In genomic region chr13:94862491-94863230, GRCm38 (mm10) we compare ENCODE assay signal across 29 mouse cellular contexts. TPM values are rescaled to one million over a fixed set of nuclear protein-coding genes. Genes with fewer than 3 reads are reported as not detected.
DNase-seq lines count a peak whose midpoint lies in the region; ATAC-seq and TF ChIP-seq lines count a peak whose summit lies in the region.
"Had no signal": no experiment of that assay in that cellular context is flagged by ENCODE, and none has a peak within 500 bp of the region (broad histone marks: within the 10 kb centered on the region; RNA-seq: fewer than 3 reads in every experiment).

No protein-coding gene starts in this region.

- no peak for ATAC-seq in forebrain, embryonic 11.5 days (replicated peaks; ENCODE audit: low FRiP score)
- no peak for ATAC-seq in forebrain, embryonic 13.5 days
- ATAC-seq: activated CD4-positive, CD25-positive, alpha-beta regulatory T cell, adult 4 months; forebrain, postnatal 0 days; intestine, embryonic 16.5 days had no signal

- 73% methylated on average over 5 of the region's 5 CpGs for WGBS in forebrain, embryonic 11.5 days
- 69% methylated on average over 5 of the region's 5 CpGs for WGBS in forebrain, embryonic 13.5 days

- H3K4me3 ChIP-seq in forebrain, embryonic 11.5 days (ENCODE audit: low read depth, low read length) = no peak overlapping the region
- H3K4me3 ChIP-seq in forebrain, embryonic 13.5 days = no peak overlapping the region
- H3K4me3 ChIP-seq in ES-E14 (ENCODE audit: insufficient read depth in 1 of 2, low read depth in 1 of 2, low read length in 2 of 2, poor library complexity in 1 of 2, severe bottlenecking in 1 of 2) = peak overlapping the region in 1 of 2 experiments; percentile 35; a peak in 1 of 4 replicates
- H3K4me3 ChIP-seq: embryonic facial prominence, embryonic 15.5 days; erythroblast, embryonic 14.5 days; forebrain, embryonic 12.5 days; heart, embryonic 15.5 days; hindbrain, embryonic 10.5 days had no signal

- in situ Hi-C loops in ES-E14 (cut with MboI; ENCODE audit: low sequenced_read_pairs in 2 of 2, unreplicated experiment in 2 of 2) = no loop called here

- H3K27ac ChIP-seq in forebrain, embryonic 11.5 days (ENCODE audit: low read depth, low read length) = no peak overlapping the region
- H3K27ac ChIP-seq in forebrain, embryonic 13.5 days = no peak overlapping the region
- H3K27ac ChIP-seq in ES-E14 (ENCODE audit: insufficient read depth, low read depth, low read length, poor library complexity, severe bottlenecking) = peak overlapping the region; percentile 25
- H3K27ac ChIP-seq: embryonic facial prominence, embryonic 15.5 days; forebrain, embryonic 12.5 days; heart, embryonic 15.5 days; hindbrain, embryonic 10.5 days; hindbrain, embryonic 14.5 days had no signal

- H3K36me3 ChIP-seq in forebrain, embryonic 11.5 days (ENCODE audit: control insufficient read depth, insufficient read depth, low read length) = no peaks in the 10 kb centered on the region
- H3K36me3 ChIP-seq in forebrain, embryonic 13.5 days (ENCODE audit: poor library complexity, severe bottlenecking) = no peaks in the 10 kb centered on the region
- H3K36me3 ChIP-seq in ES-E14 (ENCODE audit: control insufficient read depth, insufficient read depth, low read length, poor library complexity, severe bottlenecking) = no peaks in the 10 kb centered on the region
- H3K36me3 ChIP-seq: embryonic facial prominence, embryonic 15.5 days; forebrain, embryonic 12.5 days; heart, embryonic 15.5 days; hindbrain, embryonic 10.5 days had no signal

- H3K9me3 ChIP-seq in forebrain, embryonic 11.5 days (ENCODE audit: control insufficient read depth, low read length) = no peaks in the 10 kb centered on the region
- no peaks in the 10 kb centered on the region for H3K9me3 ChIP-seq in forebrain, embryonic 13.5 days (replicated peaks)
- H3K9me3 ChIP-seq in ES-E14 (ENCODE audit: control insufficient read depth, insufficient read depth, low read depth, low read length) = no peaks in the 10 kb centered on the region
- H3K9me3 ChIP-seq: embryonic facial prominence, embryonic 15.5 days; forebrain, embryonic 12.5 days; heart, embryonic 15.5 days; hindbrain, embryonic 10.5 days had no signal

- H3K4me1 ChIP-seq in forebrain, embryonic 11.5 days (replicated peaks; ENCODE audit: control insufficient read depth, insufficient read depth, low read length) = no peaks in the 10 kb centered on the region; the same call in 1 of the 2 replicates
- peaks cover 4% of the 10 kb centered on the region for H3K4me1 ChIP-seq in forebrain, embryonic 13.5 days
- H3K4me1 ChIP-seq in ES-E14 (ENCODE audit: control insufficient read depth in 2 of 2, insufficient read depth in 2 of 2, low read length in 2 of 2, poor library complexity in 1 of 2) = peaks cover 18 to 20% of the 10 kb centered on the region in 2 experiments
- H3K4me1 ChIP-seq: embryonic facial prominence, embryonic 15.5 days; heart, embryonic 15.5 days; hindbrain, embryonic 10.5 days had no signal

- H3K4me2 ChIP-seq in forebrain, embryonic 11.5 days (ENCODE audit: low read depth, low read length, severe bottlenecking) = no peak overlapping the region
- no peak overlapping the region for H3K4me2 ChIP-seq in forebrain, embryonic 13.5 days
- H3K4me2 ChIP-seq: embryonic facial prominence, embryonic 15.5 days; forebrain, embryonic 12.5 days; heart, embryonic 11.5 days; heart, embryonic 15.5 days; hindbrain, embryonic 14.5 days had no signal

- DNase-seq in forebrain, embryonic 11.5 days (ENCODE audit: low spot score) = peak; percentile 29
- peak; percentile 90 for DNase-seq in 416B (ENCODE audit: low read depth)
- DNase-seq in ES-E14 (ENCODE audit: low read depth, low spot score) = no peak
- peak; percentile 79 for DNase-seq in R1 (ENCODE audit: low read depth, low spot score)
- no peak for DNase-seq in adipocyte (ENCODE audit: low spot score)
- no peak for DNase-seq in right cerebral cortex, postnatal 25 days
- no peak for DNase-seq in heart, adult 8-10 months (ENCODE audit: low spot score)
- DNase-seq: adrenal gland, adult 8-10 months; adrenal gland, postnatal 36 days; cerebellum, adult 2 months; cerebellum, postnatal 10 days; embryo, embryonic 11 days; forebrain, postnatal 0 days; gastrocnemius, postnatal 25 days; heart, postnatal 14 days; kidney, adult 8-10 months had no signal

- H3K27me3 ChIP-seq in forebrain, embryonic 11.5 days (ENCODE audit: control insufficient read depth, insufficient read depth, low read length) = peaks cover 61% of the 10 kb centered on the region
- H3K27me3 ChIP-seq in forebrain, embryonic 13.5 days = peaks cover 91% of the 10 kb centered on the region

- no peak overlapping the region for H3K9ac ChIP-seq in forebrain, embryonic 11.5 days (ENCODE audit: low read length)
- no peak overlapping the region for H3K9ac ChIP-seq in forebrain, embryonic 13.5 days
- H3K9ac ChIP-seq in ES-E14 (ENCODE audit: insufficient read depth, low read depth, low read length, poor library complexity, severe bottlenecking) = no peak overlapping the region
- H3K9ac ChIP-seq: embryonic facial prominence, embryonic 15.5 days; forebrain, embryonic 12.5 days; forebrain, postnatal 0 days; heart, embryonic 15.5 days; hindbrain, embryonic 14.5 days had no signal

TF ChIP-seq in ES-E14, 5 proteins besides CTCF, POLR2A, EP300 and RAD21:
- TF ChIP-seq ZNF384 (IDR thresholded peaks at IDR 0.05; ENCODE audit: low read depth, low read length) (no peak), HCFC1 (IDR thresholded peaks at IDR 0.05; ENCODE audit: borderline replicate concordance, insufficient read depth, low read length) (no peak), MAFK (IDR thresholded peaks at IDR 0.05; ENCODE audit: insufficient read depth, low read depth, low read length) (no peak), ZC3H11A (IDR thresholded peaks at IDR 0.05; ENCODE audit: borderline replicate concordance, low read depth, low read length) (no peak), CHD2 (IDR thresholded peaks at IDR 0.05; ENCODE audit: low read depth, low read length) (no peak)
TF ChIP-seq in ES-E14: peak in this region for 0.

RNA-seq across cellular contexts. Expression of gene Otp, which starts 12.7 kb away (rescaled TPM):
- polyA plus RNA-seq in forebrain, embryonic 11.5 days (2014; fragmentation: Nextera tagmentation; extraction: Ambion mirVana) = 3.3 and 4.4 TPM in 2 replicates
- polyA plus RNA-seq in forebrain, embryonic 13.5 days (2015; fragmentation: Nextera tagmentation; extraction: Ambion mirVana) = 3.7 and 10.3 TPM in 2 replicates
- total RNA-seq in ES-E14 (2012; rRNA removed) = not detected in 2 replicates
- not detected for total RNA-seq in heart, adult 8-10 months (2022)
- total RNA-seq: adrenal gland, adult 8-10 months; adrenal gland, postnatal 36 days; gastrocnemius, adult 18-20 months; gastrocnemius, postnatal 25 days; granulocyte monocyte progenitor cell, adult 5-6 weeks; heart, postnatal 14 days had no signal
- polyA plus RNA-seq: activated CD4-positive, CD25-positive, alpha-beta regulatory T cell, adult 4 months; C2C12; embryonic facial prominence, embryonic 15.5 days; erythroblast, embryonic 14.5 days; heart, embryonic 11.5 days; heart, embryonic 15.5 days; intestine, embryonic 16.5 days had no signal

Comparison
In these comparisons a context has a peak if more than half of its experiments do, and no peak if none do; other contexts are left out.
1. DNase-seq: peak in forebrain, embryonic 11.5 days (single experiment), 416B (single experiment) and R1 (single experiment); none in ES-E14 (single experiment), adipocyte (single experiment), right cerebral cortex, postnatal 25 days (single experiment) and heart, adult 8-10 months (single experiment).